Mouse (Mus musculus) kidney, adult 2 months (tissue): ENCODE data around the gene Olfr1413. TPM values are rescaled to one million over a fixed set of nuclear protein-coding genes. Genes with fewer than 3 reads are reported as not detected.

Experiments
- DNase-seq: peaks from one replicate; pipeline ENCODE4 v3.0.0; 2021
- H3K27ac ChIP-seq: fragments of 200-500 bp; 2 replicates; pipeline ENCODE4 v1.5.1; 2012; ENCODE audit warnings: low read depth, low read length, control low read depth, inconsistent platforms; ENCODE audit not compliant: insufficient read depth
- H3K27me3 ChIP-seq: fragments of 200-500 bp; replicated peaks from 2 replicates; pipeline ENCODE4 v1.6.1; 2012; ENCODE audit warnings: mild to moderate bottlenecking, moderate library complexity, low read length, inconsistent platforms; ENCODE audit not compliant: control insufficient read depth, insufficient read depth
- H3K36me3 ChIP-seq: fragments of 200-500 bp; 2 replicates; pipeline ENCODE4 v1.6.1; 2012; ENCODE audit warnings: mild to moderate bottlenecking, moderate library complexity, low read length, inconsistent platforms; ENCODE audit not compliant: control insufficient read depth, insufficient read depth
- H3K4me1 ChIP-seq: fragments of 200-500 bp; 2 replicates; pipeline ENCODE4 v1.6.1; 2011; ENCODE audit warnings: low read length; ENCODE audit not compliant: control insufficient read depth, insufficient read depth
- H3K4me3 ChIP-seq: fragments of 200-500 bp; 2 replicates; pipeline ENCODE4 v1.5.1; 2011; ENCODE audit warnings: mild to moderate bottlenecking, low read depth, low read length, control low read depth; ENCODE audit not compliant: insufficient read depth
- CTCF ChIP-seq: fragments of 200-500 bp; conservative IDR thresholded peaks from 2 replicates; pipeline ENCODE4 v1.5.1; 2011; ENCODE audit warnings: low read depth, mild to moderate bottlenecking, control low read depth, low read length, moderate library complexity, mixed read lengths; ENCODE audit not compliant: insufficient read depth, insufficient read length
- POLR2A ChIP-seq: fragments of 200-500 bp; IDR thresholded peaks from one replicate; pipeline ENCODE4 v1.6.1; 2011; ENCODE audit warnings: low read depth, low read length, control low read depth
- WGBS: fragments of 180-500 bp; shearing (Covaris S2); methylation state at CpG from one replicate; pipeline ENCODE4 v1.1.7; 2018; 5-methylcytosine and 5-hydroxymethylcytosine counted together
- polyA plus RNA-seq: library from polyadenylated mRNA; depleted of rRNA; stranded (reverse); fragments of >200 nt; gene quantifications from 2 replicates; pipeline ENCODE4 v1.2.3, GENCODE M21; 2012; rRNA removed

Gene Olfr1413
- polyA plus RNA-seq, 1 experiment = not detected

DNA sequence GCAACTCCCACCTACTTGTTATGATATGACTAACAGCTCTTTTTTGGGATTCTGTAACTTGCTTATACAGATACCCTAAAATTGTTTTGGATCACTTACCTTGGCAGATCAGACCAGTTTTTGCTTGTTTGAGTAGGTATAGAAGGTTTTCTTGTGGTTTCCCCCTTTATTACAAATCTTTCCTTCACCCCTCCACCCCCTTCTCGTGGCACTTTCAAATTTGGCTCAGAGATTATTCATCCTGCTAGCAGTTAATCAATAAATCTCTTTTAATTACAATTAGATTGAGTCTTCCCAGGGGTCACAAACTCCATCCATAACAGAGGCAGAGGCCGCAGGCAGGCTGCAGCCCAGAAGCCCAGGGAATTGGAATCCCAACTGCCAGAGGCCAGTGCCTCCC, 46.4 kb downstream of the Olfr1413 start, which contains the start of gene Olfr12:
Gene Olfr12, plus strand, starts transcription at position 301 of the 400 bp plus-strand sequence.
- DNase-seq = no peak
- TF ChIP-seq CTCF (no peak), POLR2A (no peak)
- Histone ChIP-seq H3K27me3 (no peaks in the 10 kb centered on the region), H3K36me3 (no peaks in the 10 kb centered on the region), H3K4me3 (no peak within 1 kb of the TSS), H3K27ac (no peak within 1 kb of the TSS), H3K4me1 (no peaks in the 10 kb centered on the region)
- 62% methylated on average over 2 of the region's 2 CpGs for WGBS

- Histone ChIP-seq H3K4me1 (no peaks in the 10 kb centered on the region), H3K27me3 (no peaks in the 10 kb centered on the region), H3K4me3 (no peak overlapping the region), H3K27ac (no peak overlapping the region), H3K36me3 (no peaks in the 10 kb centered on the region)
- TF ChIP-seq CTCF = no peak
- DNase-seq = no peak
- WGBS = 37% methylated on average over 4 of the region's 4 CpGs
Observed at GRCm38 (mm10) chr1:92618360-92618759, 47.2 kb downstream of the Olfr1413 start.

Other genes starting within 250 kb of the Olfr1413 start
- gene Ndufa10, start 97.5 kb upstream of the Olfr1413 start, polyA plus RNA-seq = 242 and 288 TPM in 2 replicates
- gene Olfr1416, start 86.2 kb upstream of the Olfr1413 start, polyA plus RNA-seq = not detected in 2 replicates
- gene Olfr1415, start 75.2 kb upstream of the Olfr1413 start, polyA plus RNA-seq = not detected in 2 replicates
- not detected in 2 replicates for gene Olfr1414, start 52.7 kb upstream of the Olfr1413 start, polyA plus RNA-seq
- not detected in 2 replicates for gene Olfr1412, start 14.5 kb downstream of the Olfr1413 start, polyA plus RNA-seq
- gene Olfr1411, start 23.1 kb downstream of the Olfr1413 start, polyA plus RNA-seq = not detected in 2 replicates
- not detected in 2 replicates for gene Olfr1410, start 34.5 kb downstream of the Olfr1413 start, polyA plus RNA-seq
- not detected in 2 replicates for gene Olfr12, start 46.5 kb downstream of the Olfr1413 start, polyA plus RNA-seq
- gene Cops9, start 70.7 kb downstream of the Olfr1413 start, polyA plus RNA-seq = 176 and 280 TPM in 2 replicates
- gene Otos, start 77.5 kb downstream of the Olfr1413 start, polyA plus RNA-seq = 0.29 and 0.48 TPM in 2 replicates